Mouse (Mus musculus): Measurements from ENCODE around the gene Nxpe3.

Nxpe3 gene

DNA sequence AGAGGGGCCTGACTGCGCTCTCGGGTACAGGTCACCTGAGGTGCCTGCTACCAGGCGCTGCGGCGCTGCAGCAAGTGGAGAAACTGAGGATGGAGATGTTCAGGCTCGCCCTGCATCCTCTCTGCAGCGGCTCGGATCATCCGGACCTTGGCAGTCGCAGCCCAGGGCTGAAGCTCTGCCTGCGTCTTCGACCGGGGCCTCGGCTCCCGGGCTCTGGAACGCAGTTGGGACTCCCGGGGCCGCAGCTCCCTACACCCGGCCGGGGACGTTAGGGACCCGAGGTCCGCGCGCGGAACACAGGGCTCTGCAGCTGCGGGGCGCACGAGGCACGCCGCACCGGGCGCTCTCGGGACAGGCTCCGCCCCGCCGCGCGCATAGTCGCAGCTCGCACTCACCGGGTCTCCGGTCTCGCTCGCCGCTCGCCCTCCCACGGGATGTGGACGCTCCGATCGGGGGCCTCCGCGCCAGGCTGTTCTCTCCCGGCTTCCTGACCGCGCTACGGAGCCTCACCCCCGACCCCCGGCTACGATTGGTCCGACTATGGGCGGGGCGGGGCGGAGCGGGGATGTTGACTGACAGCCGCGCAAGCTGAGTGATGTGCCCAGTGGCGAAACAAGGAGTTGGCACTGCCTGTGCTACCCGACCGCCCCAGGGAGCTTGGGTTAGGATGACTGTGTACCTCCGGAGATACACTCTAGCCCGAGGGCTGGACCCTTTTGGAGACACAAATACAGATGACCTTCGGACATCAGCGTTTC, at the start of gene Nxpe3:
TSS of gene Nxpe3 (minus strand) at position 393 of the 758 bp plus-strand sequence.
- peak; percentile 85 to 92 for DNase-seq (ENCODE audit: low spot score in 2 of 2)

DNA sequence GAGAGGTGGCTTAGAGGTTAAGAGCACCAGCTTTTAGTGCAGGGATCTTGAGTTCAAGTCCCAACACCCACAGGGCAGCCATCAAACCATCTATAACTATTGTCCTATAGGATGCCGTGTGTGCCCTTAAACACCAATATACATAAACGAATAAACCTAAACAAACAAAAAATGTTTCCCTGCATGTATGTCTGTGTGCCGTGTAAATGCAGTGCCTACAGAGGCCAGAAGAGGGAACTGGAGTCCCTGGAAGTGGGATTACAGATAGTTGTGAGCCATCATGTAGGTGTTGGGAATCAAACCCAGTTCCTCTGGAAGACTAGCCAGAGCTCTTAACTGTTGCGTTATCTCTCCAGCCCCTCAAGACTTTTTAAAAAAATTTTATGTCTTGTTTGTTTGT, 45.7 kb upstream of the Nxpe3 start:
- no peak for DNase-seq (ENCODE audit: low spot score in 2 of 2)

DNA sequence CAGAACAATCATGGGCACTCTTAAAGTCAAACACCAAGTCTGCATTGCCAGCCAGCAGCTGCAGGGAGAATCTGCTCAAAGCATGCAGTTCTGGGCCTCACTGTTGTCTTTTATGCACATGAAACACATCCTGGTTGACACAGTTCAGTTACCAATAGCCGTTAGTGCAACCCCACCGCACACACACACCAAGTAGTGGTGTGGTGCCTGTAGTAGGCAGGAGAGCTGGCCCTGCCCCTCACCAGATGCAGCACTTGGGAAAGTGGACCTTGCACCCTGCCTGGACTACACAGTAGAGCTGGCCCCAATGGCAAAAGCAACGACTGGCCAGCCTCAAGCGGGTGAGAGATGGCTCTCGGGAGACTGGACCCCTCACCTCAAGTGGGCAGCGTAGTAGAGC, 44.6 kb upstream of the Nxpe3 start:
- no peak for DNase-seq (ENCODE audit: low spot score in 2 of 2)

- DNase-seq (ENCODE audit: low spot score in 2 of 2), result no peak
These were observed 43.7 kb upstream of the Nxpe3 start for GRCm38 (mm10) chr16:55938761-55939160.

- DNase-seq (ENCODE audit: low spot score in 2 of 2), result peak; percentile 86 to 91
These were observed 39.5 kb upstream of the Nxpe3 start, which contains the start of gene Cep97 for GRCm38 (mm10) chr16:55934453-55935037. TSS of gene Cep97 (minus strand) at chr16:55934855.

DNA sequence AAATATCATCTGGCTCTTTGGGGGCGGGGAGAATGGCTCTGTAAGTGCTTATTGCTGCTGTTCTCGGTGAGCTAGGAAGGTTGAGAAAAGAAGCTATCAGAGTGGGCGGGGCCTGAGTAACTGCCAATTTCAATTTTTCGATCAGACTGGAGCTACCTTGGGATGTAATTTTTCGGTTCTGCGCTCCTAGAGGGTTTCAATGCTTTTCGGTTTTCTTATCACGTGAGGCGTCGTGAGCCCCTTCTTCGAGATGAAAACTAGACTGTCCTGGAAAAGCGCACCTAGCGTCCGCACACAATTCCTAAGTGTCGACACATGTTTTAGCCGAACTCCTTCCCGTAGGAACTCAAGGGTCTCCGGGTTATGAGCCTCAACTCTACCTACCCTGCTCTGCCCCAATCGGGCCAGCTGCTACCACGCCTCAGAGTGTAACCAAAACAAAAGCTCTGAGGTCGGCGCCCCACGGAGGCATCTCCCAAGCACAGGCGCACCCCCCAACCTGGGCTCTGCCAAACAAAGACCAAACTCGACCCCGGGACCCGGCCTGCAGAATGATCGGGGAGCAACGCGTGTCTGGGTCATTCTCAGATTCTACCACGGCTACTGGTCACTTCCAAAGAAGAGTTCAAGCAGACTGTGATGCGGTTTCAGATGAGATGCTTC, 38.7 kb upstream of the Nxpe3 start:
- peak; percentile 48 to 81 for DNase-seq (ENCODE audit: low spot score in 2 of 2)

DNA sequence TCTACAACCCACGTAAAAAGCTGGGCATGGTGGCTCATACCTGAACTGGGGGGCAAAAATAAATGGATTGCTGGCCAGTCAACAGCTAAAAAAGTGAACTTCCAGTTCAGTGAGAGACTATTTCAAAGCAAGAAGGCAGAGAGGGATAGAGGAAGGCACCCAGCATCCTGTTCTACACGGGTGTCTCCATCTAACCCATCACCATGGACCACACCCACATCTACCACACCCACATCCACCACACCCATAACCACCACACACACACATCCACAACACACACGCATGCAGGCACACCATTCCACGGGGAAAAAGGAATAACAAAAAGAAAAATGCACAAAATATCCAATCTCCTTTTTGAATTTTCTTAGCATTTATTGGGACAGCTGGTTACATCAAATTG, 28.9 kb upstream of the Nxpe3 start:
- DNase-seq (ENCODE audit: low spot score in 2 of 2), result no peak

DNA sequence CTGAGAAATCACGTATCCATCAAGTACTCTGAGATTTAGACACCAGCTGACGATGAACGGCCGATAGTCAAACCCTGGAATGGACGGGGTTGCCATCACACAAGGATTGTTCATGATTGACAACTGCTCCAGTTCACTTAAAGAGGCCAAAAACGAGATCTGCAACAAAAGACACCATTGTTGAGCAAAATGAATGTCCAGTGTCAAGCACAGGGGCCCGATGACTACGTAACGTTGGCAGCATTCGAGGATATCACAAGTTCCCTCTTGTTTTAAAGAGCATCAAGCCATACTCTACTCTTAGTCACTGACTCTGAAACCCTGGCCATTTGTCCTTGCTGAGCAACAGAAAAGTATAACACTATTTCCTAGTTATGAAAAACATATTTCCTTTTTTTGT, 27.0 kb upstream of the Nxpe3 start:
- no peak for DNase-seq (ENCODE audit: low spot score in 2 of 2)

GRCm38 (mm10) chr16:55914716-55915115, 19.6 kb upstream of the Nxpe3 start:
- DNase-seq (ENCODE audit: low spot score in 2 of 2), result no peak

- no peak for DNase-seq (ENCODE audit: low spot score in 2 of 2)
These were observed 15.2 kb upstream of the Nxpe3 start for GRCm38 (mm10) chr16:55910208-55910793.

GRCm38 (mm10) chr16:55906928-55907679, 12.0 kb upstream of the Nxpe3 start:
- no peak for DNase-seq (ENCODE audit: low spot score in 2 of 2)

DNA sequence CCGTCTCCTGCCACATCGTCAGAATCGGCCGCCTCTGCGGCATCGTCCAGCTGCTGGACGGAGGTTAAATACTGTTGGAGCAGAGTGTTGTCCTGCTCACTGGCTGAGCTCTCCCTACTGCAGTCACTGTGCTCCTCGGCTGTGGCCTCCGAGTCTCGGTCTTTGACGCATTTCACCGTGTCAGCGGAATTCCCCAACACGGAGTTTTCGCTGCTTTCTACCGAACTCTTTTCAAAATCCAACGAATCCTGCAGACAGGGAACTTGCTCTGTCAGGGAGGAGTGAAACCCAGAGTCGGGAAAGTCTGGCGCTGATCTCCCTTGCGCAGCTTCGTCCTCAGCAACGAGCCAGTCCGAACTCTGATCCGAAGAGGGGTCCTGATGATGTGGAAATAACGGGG, 10.3 kb upstream of the Nxpe3 start:
- DNase-seq (ENCODE audit: low spot score in 2 of 2), result no peak

DNA sequence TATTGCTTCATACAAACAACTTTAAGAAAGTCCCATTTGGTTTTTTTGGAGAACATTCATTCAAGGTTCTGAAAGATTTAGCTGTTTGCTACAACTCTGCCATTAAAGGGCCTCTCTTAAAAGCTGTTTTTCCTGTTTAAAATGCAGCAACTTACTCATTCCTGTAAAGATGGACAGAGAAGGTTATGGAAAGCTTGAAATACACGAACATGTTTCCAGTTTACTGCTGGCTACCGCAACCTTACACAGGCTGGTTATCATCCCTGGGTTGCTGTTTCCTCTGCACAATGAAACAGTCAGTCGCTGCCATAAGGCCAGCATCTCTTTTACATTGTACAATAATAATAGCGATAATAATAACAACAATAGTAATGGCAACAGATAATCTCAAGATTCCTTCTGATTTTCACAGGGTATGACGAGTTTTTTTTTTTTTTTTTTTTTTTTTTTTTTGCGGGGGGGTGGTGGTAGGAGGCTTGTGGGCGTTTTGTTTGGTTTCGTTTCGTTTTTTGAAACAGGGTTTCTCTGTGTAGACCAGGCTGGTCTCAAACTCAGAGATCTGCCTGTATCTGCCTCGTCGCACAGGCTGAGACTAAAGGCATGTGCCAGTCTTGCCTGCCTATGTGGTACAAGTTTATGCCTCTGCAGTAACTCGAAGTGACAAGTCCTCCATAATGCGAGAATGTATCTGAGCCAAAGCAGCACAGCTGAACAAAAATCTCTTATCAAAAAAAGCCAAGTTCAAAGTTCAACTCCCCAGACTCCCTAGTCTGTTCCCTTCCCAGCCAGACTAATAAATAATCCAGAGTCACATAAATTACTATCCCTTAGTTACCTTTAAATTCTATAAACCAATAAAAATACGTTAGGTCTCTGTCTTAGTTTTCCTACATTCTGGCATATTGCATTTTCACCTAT, 7.0 kb upstream of the Nxpe3 start:
- DNase-seq (ENCODE audit: low spot score in 2 of 2), result no peak

- DNase-seq (ENCODE audit: low spot score in 2 of 2), result no peak
These were observed 3.4 kb upstream of the Nxpe3 start for GRCm38 (mm10) chr16:55898385-55899002.

DNA sequence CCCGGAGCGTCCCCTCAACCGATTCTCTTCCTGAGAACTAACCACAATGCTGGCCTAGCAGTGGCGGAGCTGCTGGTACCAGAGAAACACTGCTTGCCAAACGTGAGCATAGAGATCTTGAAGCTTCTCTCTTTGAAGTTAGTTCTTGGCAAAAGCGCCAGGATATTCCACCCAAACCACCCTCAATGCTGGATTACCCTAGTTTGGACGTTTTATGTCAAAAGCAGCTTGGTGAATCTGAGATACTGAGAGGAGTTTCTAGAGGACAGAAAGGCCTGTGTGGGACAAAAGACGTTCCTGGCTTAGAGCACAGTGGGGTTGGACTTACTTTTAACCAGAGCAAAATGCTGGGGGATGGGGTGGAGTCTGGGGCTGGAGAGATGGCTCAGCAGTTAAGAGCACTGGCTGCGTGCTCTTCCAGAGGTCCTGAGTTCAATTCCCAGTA, 588 bp upstream of the Nxpe3 start:
- DNase-seq (ENCODE audit: low spot score in 2 of 2), result no peak

GRCm38 (mm10) chr16:55894536-55894892, 571 bp downstream of the Nxpe3 start:
- DNase-seq (ENCODE audit: low spot score in 2 of 2), result no peak

GRCm38 (mm10) chr16:55893410-55894107, 1.5 kb downstream of the Nxpe3 start:
- DNase-seq (ENCODE audit: low spot score in 2 of 2), result no peak

GRCm38 (mm10) chr16:55892484-55892883, 2.6 kb downstream of the Nxpe3 start:
- DNase-seq (ENCODE audit: low spot score in 2 of 2), result no peak

GRCm38 (mm10) chr16:55891346-55891745, 3.7 kb downstream of the Nxpe3 start:
- DNase-seq (ENCODE audit: low spot score in 2 of 2), result no peak

All from spleen, postnatal 4 days (tissue).